Mouse (Mus musculus): ENCODE results near the gene Adap1.

DNA sequence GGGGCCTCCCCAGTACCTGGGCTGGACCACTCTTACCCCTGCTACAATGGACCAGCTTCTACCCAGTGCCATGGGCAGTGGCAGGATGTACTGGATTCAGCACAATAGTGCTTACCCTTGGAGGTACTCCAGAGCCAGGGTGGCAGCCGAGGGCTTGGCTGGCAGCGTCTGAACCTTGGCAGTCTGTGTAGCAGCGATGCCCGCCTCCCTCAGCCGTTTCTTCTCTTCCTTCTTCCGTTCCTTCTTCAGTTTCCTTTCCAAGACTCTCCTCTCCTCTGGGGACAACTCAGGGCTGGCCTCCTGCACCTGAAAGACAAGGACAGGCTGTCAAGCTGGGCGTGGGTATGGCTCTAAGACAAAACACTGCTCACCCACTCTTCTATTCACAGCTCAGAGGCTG is 38.4 kb upstream of the Adap1 start:
- TF ChIP-seq CTCF (IDR thresholded peaks at IDR 0.05; ENCODE audit: borderline replicate concordance, insufficient read depth, low read depth, low read length), result no peak
- no peak for TF ChIP-seq POLR2A (IDR thresholded peaks at IDR 0.05; ENCODE audit: borderline replicate concordance, insufficient read depth, low read length)
